Mouse (Mus musculus) forebrain, embryonic 12.5 days (tissue): ENCODE measurements at regions not wholly inside any gene's neighbourhood (a gene's known extent, or its start where the extent isn't known, plus 50 kb on each side); places are given as distances from the start of the nearest gene placed in this dataset.

Experiments
- ATAC-seq: fragments of 200-750 bp; cut with Nextera tagmentation; 2 replicates; pipeline ENCODE4 v1.8.0; 2017; ENCODE audit warnings: moderate TSS enrichment; ENCODE audit not compliant: low FRiP score
- H3K27ac ChIP-seq: fragments of 300-500 bp; sonication (generic); 2 replicates; pipeline ENCODE4 v1.5.1; 2016; ENCODE audit warnings: mild to moderate bottlenecking
- H3K27me3 ChIP-seq: fragments of 300-500 bp; sonication (generic); 2 replicates; pipeline ENCODE4 v1.6.1; 2016; ENCODE audit warnings: mild to moderate bottlenecking
- H3K36me3 ChIP-seq: fragments of 300-500 bp; sonication (generic); replicated peaks from 2 replicates; pipeline ENCODE4 v1.6.1; 2016; ENCODE audit warnings: mild to moderate bottlenecking
- H3K4me1 ChIP-seq: fragments of 300-500 bp; sonication (generic); 2 replicates; pipeline ENCODE4 v1.6.1; 2016
- H3K4me2 ChIP-seq: fragments of 300-500 bp; sonication (generic); 2 replicates; pipeline ENCODE4 v1.6.1; 2016; ENCODE audit warnings: mild to moderate bottlenecking, moderate library complexity
- H3K4me3 ChIP-seq: fragments of 300-500 bp; sonication (generic); replicated peaks from 2 replicates; pipeline ENCODE4 v1.5.1; 2016; ENCODE audit warnings: mild to moderate bottlenecking
- H3K9ac ChIP-seq: fragments of 300-500 bp; sonication (generic); 2 replicates; pipeline ENCODE4 v1.6.1; 2016; ENCODE audit warnings: mild to moderate bottlenecking
- H3K9me3 ChIP-seq: fragments of 300-500 bp; sonication (generic); 2 replicates; pipeline ENCODE4 v1.6.1; 2016
- WGBS: fragments of 180-500 bp; shearing (Covaris S2); methylation state at CpG from one replicate; pipeline ENCODE4 v1.1.7; 2016; 5-methylcytosine and 5-hydroxymethylcytosine counted together

DNA sequence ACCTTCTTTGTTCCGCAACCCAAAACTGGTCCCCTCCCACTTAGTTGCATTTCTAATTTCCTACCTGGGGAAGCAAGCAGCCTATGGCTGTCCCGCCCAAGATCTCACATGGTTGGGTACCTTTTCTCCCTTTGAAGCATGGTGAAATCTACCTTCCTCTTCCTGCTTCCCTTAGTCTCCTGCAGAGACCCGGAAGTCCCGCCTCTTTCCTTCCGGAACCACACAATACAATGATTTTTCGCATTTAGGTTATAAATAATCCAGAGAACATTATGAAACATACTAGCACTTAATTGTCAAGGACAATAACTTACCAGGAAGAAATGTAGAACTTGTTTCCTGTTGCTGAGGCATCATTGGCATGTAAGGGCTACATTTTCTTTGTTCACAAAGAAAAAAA is 58.8 kb downstream of the 1700009N14Rik start:
- H3K9ac ChIP-seq = no peak overlapping the region
- no peak overlapping the region for H3K4me3 ChIP-seq
- ATAC-seq = no peak
- no peak overlapping the region for H3K27ac ChIP-seq
- no peaks in the 10 kb centered on the region for H3K27me3 ChIP-seq
- H3K4me1 ChIP-seq = no peaks in the 10 kb centered on the region
- H3K4me2 ChIP-seq = no peak overlapping the region
- 89% methylated on average over 6 of the region's 6 CpGs for WGBS
- no peaks in the 10 kb centered on the region for H3K36me3 ChIP-seq
- H3K9me3 ChIP-seq = no peaks in the 10 kb centered on the region

GRCm38 (mm10) chr4:39527492-39527891 is 77.4 kb downstream of the 1700009N14Rik start:
- Histone ChIP-seq H3K27me3 (no peaks in the 10 kb centered on the region), H3K9ac (no peak overlapping the region), H3K27ac (no peak overlapping the region), H3K36me3 (no peaks in the 10 kb centered on the region), H3K4me2 (no peak overlapping the region), H3K4me1 (no peaks in the 10 kb centered on the region), H3K9me3 (no peaks in the 10 kb centered on the region), H3K4me3 (no peak overlapping the region)
- WGBS = 66% methylated on average over 2 of the region's 2 CpGs
- peak; percentile 62; the same call in 1 of the 2 replicates for ATAC-seq

DNA sequence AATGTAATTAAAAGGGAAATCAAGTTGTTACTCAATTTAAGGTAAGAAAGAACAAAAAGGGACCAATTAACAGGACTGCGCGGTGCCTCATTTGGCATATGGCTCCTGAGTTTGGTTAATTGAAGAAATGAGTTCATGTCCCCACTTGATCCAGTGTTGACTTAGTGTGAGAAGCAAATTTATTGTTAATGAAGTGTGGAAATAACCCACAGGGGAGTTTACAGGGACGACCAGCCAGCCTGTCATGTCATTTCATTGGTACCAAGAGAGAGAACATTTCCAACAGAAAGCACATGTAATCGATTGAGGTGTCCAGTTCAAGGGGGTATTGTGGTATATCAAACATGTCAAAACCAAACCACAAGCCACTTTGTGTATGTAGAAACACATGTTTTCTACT is 78.6 kb downstream of the 1700009N14Rik start:
- no peaks in the 10 kb centered on the region for H3K36me3 ChIP-seq
- ATAC-seq = peak; percentile 47; the same call in 1 of the 2 replicates
- no peaks in the 10 kb centered on the region for H3K27me3 ChIP-seq
- H3K9ac ChIP-seq = no peak overlapping the region
- no peak overlapping the region for H3K4me2 ChIP-seq
- 57% methylated on average over 4 of the region's 4 CpGs for WGBS
- H3K4me1 ChIP-seq = no peaks in the 10 kb centered on the region
- H3K9me3 ChIP-seq = no peaks in the 10 kb centered on the region
- no peak overlapping the region for H3K4me3 ChIP-seq
- H3K27ac ChIP-seq = no peak overlapping the region

DNA sequence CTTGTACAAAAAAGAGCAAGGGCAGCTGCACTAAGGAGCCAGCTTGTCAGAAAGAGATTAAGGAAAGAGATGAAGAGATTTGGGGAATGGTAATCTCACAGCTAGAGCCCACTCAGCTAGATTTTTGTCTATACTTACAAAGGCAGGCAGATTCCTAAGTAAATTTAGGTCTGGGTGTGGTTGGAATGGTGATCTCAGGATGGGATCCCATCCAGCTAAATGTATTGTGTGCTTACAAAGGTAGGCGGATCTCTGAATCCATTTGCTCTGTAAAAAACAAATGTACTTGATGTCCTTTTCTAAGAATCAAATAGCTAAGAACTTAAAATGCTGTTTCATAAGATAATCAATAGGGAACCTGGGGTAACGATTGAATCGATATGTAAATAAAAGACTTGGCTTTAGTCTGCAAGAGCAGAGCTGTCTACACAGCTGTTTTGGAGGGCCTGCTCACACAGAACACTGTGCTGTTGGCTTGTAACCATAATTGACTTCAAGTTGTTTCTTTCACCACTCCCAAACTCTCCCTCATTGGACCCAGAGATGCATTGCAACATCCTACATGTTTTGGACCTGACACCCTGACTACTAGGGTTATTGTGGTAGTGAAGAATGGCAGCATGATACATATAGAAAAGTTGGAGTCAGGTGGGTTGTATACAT is 106.1 kb downstream of the 1700009N14Rik start:
- H3K4me3 ChIP-seq = no peak overlapping the region
- H3K27me3 ChIP-seq = no peaks in the 10 kb centered on the region
- H3K27ac ChIP-seq = no peak overlapping the region
- WGBS = 86% methylated on average over 3 of the region's 3 CpGs
- H3K4me2 ChIP-seq = no peak overlapping the region
- no peaks in the 10 kb centered on the region for H3K9me3 ChIP-seq
- H3K36me3 ChIP-seq = no peaks in the 10 kb centered on the region
- no peaks in the 10 kb centered on the region for H3K4me1 ChIP-seq
- no peak overlapping the region for H3K9ac ChIP-seq
- no peak for ATAC-seq

DNA sequence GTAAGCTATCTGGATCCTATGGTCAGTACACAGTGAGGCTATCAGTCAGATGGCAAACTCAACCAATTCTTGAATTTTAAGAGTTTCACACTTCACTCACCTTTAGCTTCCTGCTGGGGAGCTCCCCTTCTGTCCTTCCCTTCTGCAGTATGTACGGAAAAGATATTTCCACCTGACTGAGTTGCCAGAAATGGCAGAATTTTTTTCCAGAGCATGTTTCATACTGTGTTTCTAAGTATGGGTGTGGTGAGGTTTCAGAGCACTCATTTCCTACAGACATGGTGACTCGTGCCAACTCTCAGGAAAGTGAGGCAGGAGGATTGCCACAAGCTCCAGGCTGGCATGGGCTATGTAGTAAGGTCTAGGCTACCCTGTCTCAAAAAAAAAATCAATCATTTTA is 147.3 kb downstream of the 1700009N14Rik start:
- ATAC-seq = no peak
- 74% methylated on average over 2 of the region's 2 CpGs for WGBS
- Histone ChIP-seq H3K4me3 (no peak overlapping the region), H3K9ac (no peak overlapping the region), H3K4me1 (no peaks in the 10 kb centered on the region), H3K4me2 (no peak overlapping the region), H3K27me3 (no peaks in the 10 kb centered on the region), H3K9me3 (no peaks in the 10 kb centered on the region), H3K27ac (no peak overlapping the region), H3K36me3 (no peaks in the 10 kb centered on the region)

DNA sequence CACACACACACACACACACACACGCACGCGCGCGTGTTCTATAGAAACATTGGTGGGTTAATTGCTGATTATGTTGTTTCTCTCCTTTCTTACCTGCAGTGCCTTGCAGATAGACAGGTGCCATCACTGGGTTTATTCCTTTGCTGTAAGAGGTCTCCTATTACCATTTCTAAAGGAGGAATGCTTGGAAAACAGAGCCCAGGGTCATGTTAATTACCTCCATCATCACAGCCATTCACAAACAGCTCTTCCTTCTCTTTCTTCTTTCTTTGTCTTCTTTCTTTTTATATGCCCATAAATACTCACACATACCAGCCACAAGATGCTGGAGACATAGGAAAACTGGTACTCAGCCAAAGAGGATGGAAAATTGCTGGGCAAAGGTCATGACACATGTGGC is 155.0 kb downstream of the 1700009N14Rik start:
- H3K4me3 ChIP-seq = no peak overlapping the region
- no peak overlapping the region for H3K9ac ChIP-seq
- no peaks in the 10 kb centered on the region for H3K36me3 ChIP-seq
- 98% methylated on average over 5 of the region's 5 CpGs for WGBS
- H3K4me1 ChIP-seq = no peaks in the 10 kb centered on the region
- ATAC-seq = no peak
- no peak overlapping the region for H3K27ac ChIP-seq
- H3K27me3 ChIP-seq = no peaks in the 10 kb centered on the region
- no peaks in the 10 kb centered on the region for H3K9me3 ChIP-seq
- no peak overlapping the region for H3K4me2 ChIP-seq

GRCm38 (mm10) chr4:39644136-39644535 is 194.0 kb downstream of the 1700009N14Rik start:
- Histone ChIP-seq H3K9ac (no peak overlapping the region), H3K4me2 (no peak overlapping the region), H3K4me1 (no peaks in the 10 kb centered on the region), H3K4me3 (no peak overlapping the region), H3K9me3 (no peaks in the 10 kb centered on the region), H3K27me3 (no peaks in the 10 kb centered on the region), H3K36me3 (no peaks in the 10 kb centered on the region), H3K27ac (no peak overlapping the region)
- ATAC-seq = no peak
- 90% methylated on average over 7 of the region's 7 CpGs for WGBS

GRCm38 (mm10) chr4:39644849-39645248 is 194.8 kb downstream of the 1700009N14Rik start:
- Histone ChIP-seq H3K27ac (no peak overlapping the region), H3K36me3 (no peaks in the 10 kb centered on the region), H3K9ac (no peak overlapping the region), H3K4me3 (no peak overlapping the region), H3K9me3 (no peaks in the 10 kb centered on the region), H3K4me1 (no peaks in the 10 kb centered on the region), H3K4me2 (no peak overlapping the region), H3K27me3 (no peaks in the 10 kb centered on the region)
- 87% methylated on average over 5 of the region's 5 CpGs for WGBS
- no peak for ATAC-seq

- Histone ChIP-seq H3K9ac (no peak overlapping the region), H3K27ac (no peak overlapping the region), H3K4me1 (no peaks in the 10 kb centered on the region), H3K27me3 (no peaks in the 10 kb centered on the region), H3K36me3 (no peaks in the 10 kb centered on the region), H3K4me2 (no peak overlapping the region), H3K4me3 (no peak overlapping the region), H3K9me3 (no peaks in the 10 kb centered on the region)
- ATAC-seq = no peak
- WGBS = 79% methylated on average over 2 of the region's 2 CpGs
Measured at GRCm38 (mm10) chr4:39660538-39660937, 210.4 kb downstream of the 1700009N14Rik start.

DNA sequence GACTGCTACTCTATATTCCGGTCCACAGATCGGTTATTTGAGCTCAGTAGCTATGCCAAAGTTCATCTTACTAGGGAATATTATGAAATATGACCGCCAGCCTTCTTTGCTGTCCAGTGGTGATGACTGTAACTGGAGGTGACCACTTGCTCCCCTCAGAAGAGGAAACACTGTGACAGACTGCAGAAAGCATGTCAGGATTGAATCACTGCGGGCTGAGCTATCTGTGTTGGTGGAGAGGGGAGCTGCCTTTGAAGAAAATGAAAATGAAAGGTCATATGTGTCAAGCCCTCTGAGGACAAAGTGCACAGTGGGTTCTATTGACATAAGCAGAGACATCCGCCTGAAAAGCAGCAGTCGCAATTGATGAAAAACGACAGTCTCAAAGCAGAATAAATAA is 222.5 kb downstream of the 1700009N14Rik start:
- WGBS = 81% methylated on average over 7 of the region's 7 CpGs
- no peaks in the 10 kb centered on the region for H3K4me1 ChIP-seq
- H3K4me2 ChIP-seq = no peak overlapping the region
- no peak for ATAC-seq
- no peaks in the 10 kb centered on the region for H3K9me3 ChIP-seq
- no peak overlapping the region for H3K9ac ChIP-seq
- H3K27ac ChIP-seq = no peak overlapping the region
- no peaks in the 10 kb centered on the region for H3K27me3 ChIP-seq
- H3K4me3 ChIP-seq = no peak overlapping the region
- no peaks in the 10 kb centered on the region for H3K36me3 ChIP-seq

GRCm38 (mm10) chr4:39695236-39695635 is 245.1 kb downstream of the 1700009N14Rik start:
- Histone ChIP-seq H3K9me3 (no peaks in the 10 kb centered on the region), H3K9ac (no peak overlapping the region), H3K36me3 (no peaks in the 10 kb centered on the region), H3K4me3 (no peak overlapping the region), H3K4me1 (no peaks in the 10 kb centered on the region), H3K27me3 (no peaks in the 10 kb centered on the region), H3K4me2 (no peak overlapping the region), H3K27ac (no peak overlapping the region)
- no peak for ATAC-seq
- 4% methylated on average over 4 of the region's 4 CpGs for WGBS

DNA sequence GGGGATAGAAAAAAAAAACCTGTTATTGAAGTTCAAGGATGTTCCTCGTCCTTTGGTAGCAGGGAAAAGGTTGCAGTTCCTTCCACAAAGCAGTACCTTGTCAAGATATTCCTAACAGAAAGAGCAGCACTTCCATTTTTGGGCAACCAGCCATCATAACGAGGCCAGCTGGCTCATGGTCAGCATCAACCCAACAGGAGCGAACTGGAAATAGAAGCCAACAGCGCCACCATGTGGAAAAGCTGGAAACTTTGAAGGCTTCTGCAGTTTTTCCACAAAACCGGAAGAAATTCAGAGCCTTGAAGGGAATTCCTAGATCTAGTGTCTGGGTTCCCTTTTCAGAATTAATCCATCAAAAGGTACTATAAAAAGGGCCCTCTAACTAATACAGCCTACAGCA is 247.5 kb downstream of the 1700009N14Rik start:
- H3K27ac ChIP-seq = no peak overlapping the region
- H3K36me3 ChIP-seq = no peaks in the 10 kb centered on the region
- no peaks in the 10 kb centered on the region for H3K9me3 ChIP-seq
- WGBS = 24% methylated on average over 5 of the region's 5 CpGs
- no peak for ATAC-seq
- H3K4me3 ChIP-seq = no peak overlapping the region
- no peaks in the 10 kb centered on the region for H3K4me1 ChIP-seq
- no peak overlapping the region for H3K9ac ChIP-seq
- no peak overlapping the region for H3K4me2 ChIP-seq
- H3K27me3 ChIP-seq = no peaks in the 10 kb centered on the region

DNA sequence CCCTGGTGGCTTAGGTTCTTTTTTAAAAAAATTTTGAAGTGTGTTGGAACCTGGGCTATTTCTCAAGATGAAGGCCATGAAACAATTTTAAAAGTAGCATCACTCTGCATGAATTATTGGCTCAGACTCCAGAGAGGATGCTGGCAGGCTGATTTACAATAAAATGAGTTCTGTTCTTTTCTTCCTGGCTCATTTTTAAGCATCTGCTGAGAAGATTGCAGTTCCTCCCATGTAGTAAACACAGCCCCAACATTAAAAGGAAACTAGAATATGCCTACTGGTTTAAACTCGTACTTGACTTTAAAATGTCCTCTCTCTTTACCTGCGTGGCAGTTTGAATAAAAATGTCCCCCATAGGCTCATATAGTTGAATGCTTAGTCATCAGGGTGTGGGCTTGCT is 249.3 kb downstream of the 1700009N14Rik start:
- 80% methylated on average over 2 of the region's 2 CpGs for WGBS
- ATAC-seq = no peak
- H3K9me3 ChIP-seq = no peaks in the 10 kb centered on the region
- H3K36me3 ChIP-seq = no peaks in the 10 kb centered on the region
- H3K4me2 ChIP-seq = no peak overlapping the region
- H3K27me3 ChIP-seq = no peaks in the 10 kb centered on the region
- no peak overlapping the region for H3K27ac ChIP-seq
- H3K4me3 ChIP-seq = no peak overlapping the region
- H3K4me1 ChIP-seq = no peaks in the 10 kb centered on the region
- H3K9ac ChIP-seq = no peak overlapping the region
